Mouse (Mus musculus): Measurements from ENCODE around the gene Cutc. TPM values are rescaled to one million over a fixed set of nuclear protein-coding genes. Genes with fewer than 3 reads are reported as not detected.
A peak's percentile ranks its signal among the peaks of the same experiment; 100 is the strongest.

The Cutc gene
- total and polyA plus RNA-seq, 3 experiments: 10.1 to 22.7 (median 18.2) TPM

GRCm38 (mm10) chr19:43762410-43762809 is 9.6 kb downstream of the Cutc start:
- Histone ChIP-seq H3K9ac (ENCODE audit: insufficient read depth, low read depth) (no peak overlapping the region), H3K27ac (ENCODE audit: insufficient read depth, low read depth) (no peak overlapping the region)

GRCm38 (mm10) chr19:43766451-43766850 is 13.7 kb downstream of the Cutc start:
- Histone ChIP-seq H3K4me1 (ENCODE audit: control insufficient read depth in 1 of 2, insufficient read depth in 2 of 2) (peaks cover 4 to 32% of the 10 kb centered on the region in 2 experiments; a peak in 3 of 4 replicates), H3K4me2 (ENCODE audit: insufficient read depth, low read depth, poor library complexity, severe bottlenecking) (no peak overlapping the region), H3K79me2 (replicated peaks; ENCODE audit: control insufficient read depth, extremely low read depth, insufficient read depth, poor library complexity, severe bottlenecking) (no peaks in the 10 kb centered on the region), H3K9me3 (replicated peaks; ENCODE audit: low read length) (no peaks in the 10 kb centered on the region), H3K27me3 (replicated peaks) (no peaks in the 10 kb centered on the region), H3K4me3 (replicated peaks in 1 of 3; ENCODE audit: low read depth in 2 of 3, low read length in 2 of 3, poor library complexity in 1 of 3) (no peak overlapping the region), H3K27ac (ENCODE audit: insufficient read depth, low read depth) (no peak overlapping the region), H3K36me3 (replicated peaks in 1 of 2; ENCODE audit: control insufficient read depth in 1 of 2, insufficient read depth in 1 of 2, low read length in 1 of 2) (peaks cover 0 to 24% of the 10 kb centered on the region in 2 experiments), H3K9ac (ENCODE audit: insufficient read depth, low read depth) (no peak overlapping the region)
- in situ Hi-C loops (cut with MboI; ENCODE audit: low pct_ligation_motif_present, low pct_unique_long_range_greater_than_20kb, low sequenced_read_pairs) (loop anchor here (25.0 kb wide), 1 partner anchor 254 kb away; the partner anchor contains the start of gene Got1), dilution Hi-C loops (cut with MboI; ENCODE audit: extremely low pct_ligation_motif_present, extremely low pct_unique_long_range_greater_than_20kb, low sequenced_read_pairs) (no loop called here)
- no peak for DNase-seq (ENCODE audit: extremely low read depth)
- TF ChIP-seq USF1 (IDR thresholded peaks at IDR 0.05; ENCODE audit: low read depth, low read length) (no peak), KAT2A (IDR thresholded peaks at IDR 0.05; ENCODE audit: insufficient replicate concordance, low read length) (no peak), MEF2A (IDR thresholded peaks at IDR 0.05; ENCODE audit: borderline replicate concordance, low read depth, low read length) (no peak)

More at GRCm38 (mm10) chr19:43762410-43762809, 9.6 kb downstream of the Cutc start:
- DNase-seq (ENCODE audit: extremely low read depth): peak; percentile 65
- Histone ChIP-seq H3K9me3 (replicated peaks; ENCODE audit: low read length) (no peaks in the 10 kb centered on the region), H3K4me2 (ENCODE audit: insufficient read depth, low read depth, poor library complexity, severe bottlenecking) (no peak overlapping the region), H3K27me3 (replicated peaks) (no peaks in the 10 kb centered on the region), H3K4me1 (ENCODE audit: control insufficient read depth in 1 of 2, insufficient read depth in 2 of 2) (peaks cover 4 to 22% of the 10 kb centered on the region in 2 experiments; a peak in 3 of 4 replicates), H3K79me2 (replicated peaks; ENCODE audit: control insufficient read depth, extremely low read depth, insufficient read depth, poor library complexity, severe bottlenecking) (no peaks in the 10 kb centered on the region), H3K4me3 (replicated peaks in 1 of 3; ENCODE audit: low read depth in 2 of 3, low read length in 2 of 3, poor library complexity in 1 of 3) (no peak overlapping the region), H3K36me3 (replicated peaks in 1 of 2; ENCODE audit: control insufficient read depth in 1 of 2, insufficient read depth in 1 of 2, low read length in 1 of 2) (peaks cover 3 to 20% of the 10 kb centered on the region in 2 experiments)
- in situ Hi-C loops (cut with MboI; ENCODE audit: low pct_ligation_motif_present, low pct_unique_long_range_greater_than_20kb, low sequenced_read_pairs): loop anchor here (25.0 kb wide), 1 partner anchor 250 kb away; the partner anchor contains the start of gene Got1
- dilution Hi-C loops (cut with MboI; ENCODE audit: extremely low pct_ligation_motif_present, extremely low pct_unique_long_range_greater_than_20kb, low sequenced_read_pairs): no loop called here
- peak; percentile 25; the same call in 1 of the 2 replicates for TF ChIP-seq MAX (IDR thresholded peaks at IDR 0.05; ENCODE audit: low read length)
- TF ChIP-seq MEF2A (IDR thresholded peaks at IDR 0.05; ENCODE audit: borderline replicate concordance, low read depth, low read length): peak; percentile 98
- peak; percentile 52; the same call in 1 of the 2 replicates for TF ChIP-seq TCF12 (IDR thresholded peaks at IDR 0.05; ENCODE audit: low read depth, low read length)
- peak; percentile 92 for TF ChIP-seq EP300 (IDR thresholded peaks at IDR 0.05; ENCODE audit: low read length)
- TF ChIP-seq E2F4 (IDR thresholded peaks at IDR 0.05; ENCODE audit: insufficient replicate concordance, low read depth, low read length): no peak
- TF ChIP-seq RCOR1 (conservative IDR thresholded peaks at IDR 0.05; ENCODE audit: low read depth, low read length): peak; percentile 88
- no peak for TF ChIP-seq ZC3H11A (IDR thresholded peaks at IDR 0.05; ENCODE audit: low read depth, low read length)
- TF ChIP-seq NRF1 (IDR thresholded peaks at IDR 0.05; ENCODE audit: low read depth, low read length): no peak
- TF ChIP-seq ELF1 (IDR thresholded peaks at IDR 0.05; ENCODE audit: low read depth, low read length): no peak
- TF ChIP-seq MAZ (IDR thresholded peaks at IDR 0.05; ENCODE audit: low read depth, low read length): no peak
- peak; percentile 90 for TF ChIP-seq IRF4 (IDR thresholded peaks at IDR 0.05; ENCODE audit: low read depth, low read length)
- no peak for TF ChIP-seq ZNF384 (IDR thresholded peaks at IDR 0.05; ENCODE audit: low read depth, low read length)
- TF ChIP-seq UBTF (IDR thresholded peaks at IDR 0.05; ENCODE audit: low read depth, low read length): no peak
- TF ChIP-seq MAFK (IDR thresholded peaks at IDR 0.05; ENCODE audit: insufficient replicate concordance, low read length): peak; percentile 85
- no peak for TF ChIP-seq CHD1 (IDR thresholded peaks at IDR 0.05; ENCODE audit: low read depth, low read length)
- peak; percentile 64 for TF ChIP-seq JUN (IDR thresholded peaks at IDR 0.05; ENCODE audit: insufficient read depth, low read depth, low read length)
- TF ChIP-seq BHLHE40 (IDR thresholded peaks at IDR 0.05; ENCODE audit: low read depth, low read length): peak; percentile 91
- TF ChIP-seq ZMIZ1 (IDR thresholded peaks at IDR 0.05; ENCODE audit: low read depth, low read length): no peak
- no peak for TF ChIP-seq PAX5 (IDR thresholded peaks at IDR 0.05; ENCODE audit: low read length)
- TF ChIP-seq MYC (IDR thresholded peaks at IDR 0.05; ENCODE audit: low read depth, low read length): peak; percentile 59; the same call in 1 of the 2 replicates
- TF ChIP-seq HCFC1 (IDR thresholded peaks at IDR 0.05; ENCODE audit: low read depth, low read length): no peak
- peak; percentile 83 for TF ChIP-seq ETS1 (conservative IDR thresholded peaks at IDR 0.05; ENCODE audit: low read depth, low read length)
- TF ChIP-seq KAT2A (IDR thresholded peaks at IDR 0.05; ENCODE audit: insufficient replicate concordance, low read length): no peak
- no peak for TF ChIP-seq TBP (conservative IDR thresholded peaks at IDR 0.05; ENCODE audit: low read depth, low read length)
- TF ChIP-seq USF2 (conservative IDR thresholded peaks at IDR 0.05; ENCODE audit: low read depth, low read length): no peak
- no peak for TF ChIP-seq MXI1 (IDR thresholded peaks at IDR 0.05; ENCODE audit: low read depth, low read length)
- no peak for TF ChIP-seq CTCF (conservative IDR thresholded peaks at IDR 0.05 in 1 of 2, IDR thresholded peaks at IDR 0.05 in 1 of 2; ENCODE audit: low read depth in 2 of 2, low read length in 2 of 2)
- TF ChIP-seq SIN3A (IDR thresholded peaks at IDR 0.05; ENCODE audit: low read length): no peak
- TF ChIP-seq RAD21 (IDR thresholded peaks at IDR 0.05; ENCODE audit: low read depth, low read length): no peak
- no peak for TF ChIP-seq POLR2A (IDR thresholded peaks at IDR 0.05; ENCODE audit: low read depth, low read length)
- no peak for TF ChIP-seq NELFE (IDR thresholded peaks at IDR 0.05; ENCODE audit: low read depth, low read length)
- peak; percentile 85 for TF ChIP-seq JUND (conservative IDR thresholded peaks at IDR 0.05; ENCODE audit: low read depth, low read length)

Data from CH12.LX (cell line).